Mouse (Mus musculus): ENCODE data around the gene Sec14l1. TPM values are rescaled to one million over a fixed set of nuclear protein-coding genes. Genes with fewer than 3 reads are reported as not detected.
"Not testable (repeated sequence)": the region's sequence is repeated elsewhere in the genome, so short reads cannot be mapped to it uniquely, and the experiment has no call there.

Sec14l1 gene
- polyA plus RNA-seq, 1 experiment from 2014 or later: 67.2 TPM

GRCm38 (mm10) chr11:117079651-117080190, 35.2 kb upstream of the Sec14l1 start:
- no peak overlapping the region for H3K4me3 ChIP-seq (replicated peaks)
- no peaks in the 10 kb centered on the region for H3K27me3 ChIP-seq
- ATAC-seq (ENCODE audit: low FRiP score): no peak
- 93% methylated on average over 17 of the region's 17 CpGs for WGBS
- H3K9me3 ChIP-seq: no peaks in the 10 kb centered on the region
- no peak overlapping the region for H3K9ac ChIP-seq
- peaks cover 36% of the 10 kb centered on the region for H3K4me1 ChIP-seq
- no peak overlapping the region for H3K27ac ChIP-seq
- H3K4me2 ChIP-seq: no peak overlapping the region
- H3K36me3 ChIP-seq (replicated peaks): peaks cover 42% of the 10 kb centered on the region

GRCm38 (mm10) chr11:117080209-117080608, 34.8 kb upstream of the Sec14l1 start:
- Histone ChIP-seq H3K27ac (no peak overlapping the region), H3K4me1 (peaks cover 36% of the 10 kb centered on the region), H3K9ac (no peak overlapping the region), H3K27me3 (no peaks in the 10 kb centered on the region), H3K4me3 (replicated peaks) (no peak overlapping the region), H3K36me3 (replicated peaks) (peaks cover 42% of the 10 kb centered on the region), H3K9me3 (no peaks in the 10 kb centered on the region), H3K4me2 (no peak overlapping the region)
- no peak for ATAC-seq (ENCODE audit: low FRiP score)
- 94% methylated on average over 11 of the region's 11 CpGs for WGBS

GRCm38 (mm10) chr11:117081165-117082064, 33.6 kb upstream of the Sec14l1 start:
- peaks cover 42% of the 10 kb centered on the region for H3K36me3 ChIP-seq (replicated peaks)
- H3K4me1 ChIP-seq: peaks cover 30% of the 10 kb centered on the region
- no peak overlapping the region for H3K9ac ChIP-seq
- WGBS: 34% methylated on average over 16 of the region's 16 CpGs
- H3K27me3 ChIP-seq: no peaks in the 10 kb centered on the region
- H3K27ac ChIP-seq: peak overlapping the region; percentile 65; the same call in 1 of the 2 replicates
- no peak overlapping the region for H3K4me3 ChIP-seq (replicated peaks)
- ATAC-seq (ENCODE audit: low FRiP score): peak; percentile 70; the same call in 1 of the 2 replicates
- H3K9me3 ChIP-seq: no peaks in the 10 kb centered on the region
- H3K4me2 ChIP-seq: peak overlapping the region; percentile 31

GRCm38 (mm10) chr11:117082353-117082934, 32.5 kb upstream of the Sec14l1 start:
- H3K36me3 ChIP-seq (replicated peaks): peaks cover 42% of the 10 kb centered on the region
- H3K4me1 ChIP-seq: peaks cover 24% of the 10 kb centered on the region
- 88% methylated on average over 11 of the region's 11 CpGs for WGBS
- H3K9ac ChIP-seq: no peak overlapping the region
- peak overlapping the region; percentile 65; the same call in 1 of the 2 replicates for H3K27ac ChIP-seq
- H3K9me3 ChIP-seq: no peaks in the 10 kb centered on the region
- H3K4me2 ChIP-seq: no peak overlapping the region
- H3K4me3 ChIP-seq (replicated peaks): no peak overlapping the region
- no peaks in the 10 kb centered on the region for H3K27me3 ChIP-seq
- no peak for ATAC-seq (ENCODE audit: low FRiP score)

GRCm38 (mm10) chr11:117083052-117083881, 31.7 kb upstream of the Sec14l1 start:
- Histone ChIP-seq H3K4me1 (peaks cover 16% of the 10 kb centered on the region), H3K27me3 (no peaks in the 10 kb centered on the region), H3K27ac (0 out of 2 replicates have a peak overlapping the region, but pooled peaks have one; percentile 25), H3K4me3 (replicated peaks) (no peak overlapping the region), H3K9me3 (no peaks in the 10 kb centered on the region), H3K4me2 (no peak overlapping the region), H3K9ac (no peak overlapping the region), H3K36me3 (replicated peaks) (peaks cover 36% of the 10 kb centered on the region)
- no peak for ATAC-seq (ENCODE audit: low FRiP score)
- 95% methylated on average over 19 of the region's 19 CpGs for WGBS

- H3K9ac ChIP-seq; H3K4me3 ChIP-seq (replicated peaks); H3K4me2 ChIP-seq; H3K27me3 ChIP-seq; H3K27ac ChIP-seq; ATAC-seq (ENCODE audit: low FRiP score); H3K9me3 ChIP-seq: not testable (repeated sequence)
- Histone ChIP-seq H3K4me1 (peaks cover 15% of the 10 kb centered on the region), H3K36me3 (replicated peaks) (peaks cover 30% of the 10 kb centered on the region)
- 91% methylated on average over 3 of the region's 3 CpGs for WGBS
Observed at GRCm38 (mm10) chr11:117083882-117084260, 31.1 kb upstream of the Sec14l1 start.

- WGBS: 91% methylated on average over 10 of the region's 10 CpGs
Observed at GRCm38 (mm10) chr11:117086215-117086614, 28.8 kb upstream of the Sec14l1 start.

GRCm38 (mm10) chr11:117087036-117087799, 27.8 kb upstream of the Sec14l1 start:
- Histone ChIP-seq H3K27me3 (no peaks in the 10 kb centered on the region), H3K4me3 (replicated peaks) (no peak overlapping the region), H3K4me2 (no peak overlapping the region), H3K9ac (no peak overlapping the region), H3K36me3 (replicated peaks) (peaks cover 7% of the 10 kb centered on the region; the same call in 1 of the 2 replicates), H3K27ac (no peak overlapping the region), H3K9me3 (no peaks in the 10 kb centered on the region), H3K4me1 (peaks cover 17% of the 10 kb centered on the region)
- ATAC-seq (ENCODE audit: low FRiP score): no peak
- WGBS: 87% methylated on average over 9 of the region's 9 CpGs

More at GRCm38 (mm10) chr11:117086215-117086614, 28.8 kb upstream of the Sec14l1 start:
- no peak for ATAC-seq (ENCODE audit: low FRiP score)
- Histone ChIP-seq H3K9ac (no peak overlapping the region), H3K36me3 (replicated peaks) (peaks cover 7% of the 10 kb centered on the region; the same call in 1 of the 2 replicates), H3K27me3 (no peaks in the 10 kb centered on the region), H3K9me3 (no peaks in the 10 kb centered on the region), H3K4me2 (no peak overlapping the region), H3K4me1 (peaks cover 17% of the 10 kb centered on the region), H3K4me3 (replicated peaks) (no peak overlapping the region), H3K27ac (no peak overlapping the region)

- no peak for ATAC-seq (ENCODE audit: low FRiP score)
- Histone ChIP-seq H3K9ac (no peak overlapping the region), H3K4me3 (replicated peaks) (no peak overlapping the region), H3K4me2 (no peak overlapping the region), H3K4me1 (peaks cover 21% of the 10 kb centered on the region), H3K27ac (no peak overlapping the region), H3K27me3 (peaks cover 3% of the 10 kb centered on the region; the same call in 1 of the 2 replicates), H3K36me3 (replicated peaks) (peaks cover 4% of the 10 kb centered on the region; the same call in 1 of the 2 replicates), H3K9me3 (no peaks in the 10 kb centered on the region)
- WGBS: 82% methylated on average over 13 of the region's 13 CpGs
Observed at GRCm38 (mm10) chr11:117088271-117088991, 26.5 kb upstream of the Sec14l1 start.

GRCm38 (mm10) chr11:117089673-117090419, 25.1 kb upstream of the Sec14l1 start:
- ATAC-seq (ENCODE audit: low FRiP score): no peak
- no peak overlapping the region for H3K4me3 ChIP-seq (replicated peaks)
- no peak overlapping the region for H3K27ac ChIP-seq
- 0 out of 2 replicates have a peak overlapping the region, but pooled peaks have one; percentile 21 for H3K9ac ChIP-seq
- no peaks in the 10 kb centered on the region for H3K36me3 ChIP-seq (replicated peaks)
- H3K9me3 ChIP-seq: no peaks in the 10 kb centered on the region
- H3K4me2 ChIP-seq: no peak overlapping the region
- 85% methylated on average over 9 of the region's 9 CpGs for WGBS
- H3K4me1 ChIP-seq: peaks cover 21% of the 10 kb centered on the region
- peaks cover 3% of the 10 kb centered on the region; the same call in 1 of the 2 replicates for H3K27me3 ChIP-seq
